Mouse (Mus musculus) A20 (cell line): ENCODE results near the gene Bag6.
"Not testable (repeated sequence)": the region's sequence is repeated elsewhere in the genome, so short reads cannot be mapped to it uniquely, and the experiment has no call there.

ENCODE experiments used
- DNase-seq: peaks from one replicate; pipeline ENCODE4 v3.0.0-alpha.2; 2011; ENCODE audit warnings: low read depth, low spot score

Gene Bag6

DNA sequence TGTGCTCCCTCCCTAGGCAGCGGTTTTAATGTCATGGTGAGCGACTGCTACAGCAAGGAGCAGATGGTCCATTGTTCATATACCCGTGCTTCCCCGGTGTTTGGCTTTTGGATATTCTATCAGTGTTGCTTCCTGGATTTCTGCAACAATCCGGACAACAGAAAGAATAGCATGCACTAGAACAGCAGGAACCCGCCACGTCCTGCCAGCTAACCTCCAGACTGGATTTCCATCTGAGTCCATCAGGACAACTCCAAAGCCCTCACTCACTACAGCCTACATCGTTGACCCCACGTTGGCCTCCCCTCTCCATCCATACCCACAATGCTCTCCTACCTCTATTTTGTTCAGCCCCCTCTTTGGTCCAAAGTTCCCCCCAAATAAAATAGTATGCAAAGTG is 23.2 kb upstream of the Bag6 start:
- DNase-seq: no peak

DNA sequence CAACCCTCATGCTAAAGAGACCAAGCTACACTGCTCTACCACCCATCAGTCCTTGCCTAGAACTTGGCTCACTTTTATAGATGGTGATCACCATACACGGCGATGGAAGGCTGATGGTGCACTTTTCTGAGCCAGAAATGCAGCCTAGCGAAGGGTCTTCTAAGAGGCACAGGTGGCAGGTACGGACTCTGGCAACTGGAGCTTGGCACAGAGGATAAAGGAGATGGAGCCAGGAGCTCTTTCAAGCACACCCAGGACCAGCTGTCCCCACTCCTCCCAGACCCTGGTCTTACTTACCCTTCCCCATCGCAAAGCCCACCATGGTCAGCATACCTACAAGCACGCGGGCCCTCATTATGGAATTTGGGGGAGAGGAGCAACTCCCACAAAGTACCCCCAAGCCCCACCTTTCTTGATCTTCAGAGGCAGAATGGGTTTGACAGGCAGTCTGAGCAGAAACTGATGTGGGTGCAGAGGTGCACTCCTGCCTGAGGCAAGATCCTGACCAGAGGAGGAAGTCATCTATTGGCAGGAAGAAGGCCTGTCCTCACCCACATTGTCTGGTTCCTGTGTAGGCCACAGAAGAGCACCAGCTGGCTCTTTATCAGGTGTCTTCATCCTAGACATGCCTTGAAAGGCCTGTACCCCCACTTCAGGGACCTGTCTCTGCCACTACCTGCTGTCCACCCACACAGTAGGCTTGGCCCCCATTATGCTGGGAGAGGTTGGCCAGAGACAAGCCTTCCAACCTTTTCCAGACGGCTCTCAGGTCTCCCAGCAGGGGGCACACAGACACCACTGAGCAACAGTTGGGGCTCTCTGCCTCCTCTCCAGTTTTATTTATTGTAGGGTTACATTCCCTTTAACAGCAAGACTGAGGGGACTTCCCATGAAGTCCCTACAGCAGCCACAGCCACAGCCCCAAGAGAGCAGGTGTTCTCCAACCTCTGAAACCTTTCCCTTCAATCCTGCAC is 19.6 kb upstream of the Bag6 start, which contains the start of gene Ly6g5b:
Ly6g5b (minus strand) TSS at position 383 of the 974 bp plus-strand sequence.
- DNase-seq: peak; percentile 40

DNA sequence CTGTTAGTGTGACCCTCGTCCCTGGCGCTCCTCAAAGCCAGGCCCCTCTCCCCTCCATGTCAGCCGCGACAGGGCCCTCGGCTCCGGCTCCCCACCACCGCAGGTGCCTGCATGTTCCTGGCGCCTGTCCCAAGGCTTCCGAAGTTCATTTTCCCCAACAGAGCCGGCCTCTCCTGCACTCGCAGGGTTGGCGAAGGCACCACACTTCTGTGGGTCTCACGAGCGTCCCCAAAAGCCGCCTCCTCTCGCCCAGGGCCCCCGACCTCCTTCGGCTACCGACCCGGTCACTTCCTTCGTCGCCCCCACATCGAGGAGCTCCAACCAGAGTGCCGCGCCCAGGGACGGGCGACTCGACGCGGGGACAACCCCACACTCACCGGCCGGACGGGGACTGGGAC is 14.2 kb upstream of the Bag6 start:
- DNase-seq: no peak

DNA sequence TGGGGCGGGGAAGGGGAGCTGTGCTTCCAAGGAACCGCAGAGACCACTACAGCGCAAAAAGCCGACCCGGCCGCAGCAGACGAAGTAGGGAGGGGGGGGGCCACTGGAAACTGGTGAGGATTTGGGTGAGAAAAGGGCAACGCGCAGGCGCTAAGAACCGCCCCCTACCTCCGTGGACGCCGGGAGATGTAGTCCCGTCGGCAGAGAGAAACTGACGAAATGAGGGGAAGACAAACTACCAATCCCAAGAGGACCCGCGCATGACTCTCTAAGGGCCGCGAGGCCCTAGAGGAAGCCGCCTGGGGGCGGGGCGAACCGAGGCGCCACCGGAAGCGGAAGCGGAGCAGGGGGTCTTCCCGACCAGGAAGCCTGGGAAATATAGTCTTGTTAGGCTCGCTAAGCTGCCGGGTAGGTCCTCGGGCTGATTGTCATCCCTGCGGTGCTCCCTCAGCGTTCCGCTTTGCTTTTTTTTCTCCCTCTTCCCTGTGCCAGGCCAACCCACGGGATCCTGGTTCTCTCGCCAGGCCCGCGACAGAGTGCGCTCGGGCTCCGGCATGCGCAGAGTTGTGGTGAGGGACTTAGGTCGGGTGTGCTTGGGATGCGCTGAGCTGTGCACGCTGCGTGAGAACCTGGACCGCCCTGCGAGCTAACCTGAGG is 13.7 kb upstream of the Bag6 start, which contains the start of gene Gpank1:
Gpank1 (plus strand) TSS at position 313 of the 657 bp plus-strand sequence.
- peak; percentile 99 for DNase-seq

DNA sequence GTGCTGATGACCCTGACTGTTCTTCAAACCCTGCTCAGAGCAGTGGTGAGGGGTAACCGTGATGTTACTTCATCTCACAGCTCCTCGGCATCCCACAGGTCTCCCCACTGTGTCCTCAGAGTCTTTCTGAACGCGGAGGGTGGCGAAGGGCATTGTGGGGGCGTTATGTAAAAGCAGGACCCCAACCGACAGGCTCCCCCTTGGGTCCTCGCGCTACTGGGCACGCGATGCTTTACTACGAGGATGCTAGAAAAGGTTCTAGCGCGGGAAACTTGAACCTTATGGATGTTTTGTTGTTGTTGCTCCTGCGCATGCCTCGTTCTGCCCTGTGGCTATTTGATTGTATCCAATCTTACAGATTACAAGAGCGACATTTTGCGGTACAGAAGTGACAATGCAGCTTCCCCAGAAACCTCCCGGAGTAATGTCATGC is 13.1 kb upstream of the Bag6 start, which contains the start of gene Csnk2b:
Csnk2b (minus strand) TSS at position 183 of the 433 bp plus-strand sequence.
- peak; percentile 83 for DNase-seq

DNA sequence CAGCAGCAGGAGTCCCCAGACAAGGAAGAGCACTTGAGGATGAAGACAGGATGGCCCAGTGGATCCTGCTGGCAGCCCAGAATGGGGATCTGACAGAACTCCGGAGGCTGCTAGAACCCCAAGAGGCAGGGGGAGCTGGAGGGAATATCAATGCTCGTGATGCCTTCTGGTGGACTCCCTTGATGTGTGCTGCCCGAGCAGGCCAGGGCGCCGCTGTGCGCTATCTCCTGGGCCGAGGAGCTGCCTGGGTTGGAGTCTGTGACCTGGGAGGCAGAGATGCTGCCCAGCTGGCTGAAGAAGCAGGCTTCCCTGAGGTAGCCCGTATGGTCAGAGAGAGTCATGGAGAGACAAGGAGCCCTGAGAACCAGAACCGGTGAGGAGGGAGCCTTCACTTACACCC is 11.7 kb upstream of the Bag6 start:
- not testable (repeated sequence) for DNase-seq

DNA sequence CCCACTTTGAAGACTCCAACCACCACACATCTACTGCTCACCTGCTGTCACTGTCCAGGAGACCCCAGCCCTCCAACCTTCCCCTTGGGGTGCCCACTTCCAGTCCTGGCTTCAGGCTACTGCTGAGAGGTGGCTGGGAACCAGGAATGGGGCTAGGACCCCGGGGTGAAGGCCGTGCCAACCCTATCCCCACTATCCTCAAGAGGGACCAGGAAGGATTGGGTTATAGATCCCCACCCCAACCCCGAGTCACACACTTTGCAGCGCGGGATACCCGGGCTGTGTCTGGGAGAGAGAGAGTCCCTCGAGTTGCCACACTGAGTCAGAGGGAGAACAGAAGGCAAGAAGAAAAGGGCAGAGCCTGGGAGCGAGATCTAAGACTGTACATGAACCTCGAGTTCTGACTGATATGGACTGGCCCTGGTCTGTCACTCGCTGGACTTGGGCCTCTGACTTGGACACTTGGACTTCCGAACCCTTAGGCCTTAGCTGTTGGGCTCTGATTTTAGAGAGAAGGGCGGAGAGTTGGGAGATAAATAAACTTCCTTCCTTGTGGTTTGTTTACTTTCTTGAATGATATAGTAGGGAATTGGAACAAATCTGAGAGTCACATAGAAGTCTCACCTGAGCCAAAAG is 10.6 kb upstream of the Bag6 start:
- not testable (repeated sequence) for DNase-seq

DNA sequence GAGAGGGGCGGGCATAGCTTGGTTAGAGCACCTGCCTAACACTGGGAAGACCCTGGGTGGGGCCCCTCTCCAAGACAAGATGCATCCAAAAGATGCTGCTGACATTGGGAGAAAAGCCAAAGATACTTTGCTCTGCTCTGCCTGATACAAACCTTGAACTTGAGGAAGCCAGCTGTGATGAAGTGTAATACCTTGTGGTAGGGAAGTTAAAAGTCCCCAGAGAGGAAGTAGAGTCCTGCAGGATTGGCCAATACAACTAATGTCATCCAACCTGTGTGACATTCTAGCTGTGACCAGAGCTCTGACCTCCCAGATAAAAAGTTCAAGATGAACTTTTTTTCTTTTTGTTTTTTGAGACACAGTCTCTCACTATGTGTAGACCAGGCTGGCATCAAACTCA is 9.9 kb upstream of the Bag6 start:
- peak; percentile 29 for DNase-seq

DNA sequence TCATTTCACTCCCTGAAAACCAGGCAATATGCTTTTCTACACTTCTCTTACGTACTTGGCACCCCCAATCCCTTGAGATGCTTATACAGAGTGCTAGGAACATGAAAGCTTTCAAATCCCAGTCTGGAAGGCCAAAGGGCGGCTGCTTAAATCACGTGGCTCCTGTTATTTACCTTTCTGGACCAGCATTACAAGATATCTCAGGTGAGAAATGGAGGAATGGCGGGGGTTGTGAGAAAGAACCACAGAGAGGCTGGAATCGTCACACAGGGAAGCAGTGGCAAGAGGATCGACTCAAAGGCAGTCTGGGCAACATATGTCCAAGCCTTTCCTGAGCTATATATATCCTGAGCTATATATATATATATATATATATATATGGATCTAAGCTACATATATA is 9.4 kb upstream of the Bag6 start:
- peak; percentile 27 for DNase-seq

DNA sequence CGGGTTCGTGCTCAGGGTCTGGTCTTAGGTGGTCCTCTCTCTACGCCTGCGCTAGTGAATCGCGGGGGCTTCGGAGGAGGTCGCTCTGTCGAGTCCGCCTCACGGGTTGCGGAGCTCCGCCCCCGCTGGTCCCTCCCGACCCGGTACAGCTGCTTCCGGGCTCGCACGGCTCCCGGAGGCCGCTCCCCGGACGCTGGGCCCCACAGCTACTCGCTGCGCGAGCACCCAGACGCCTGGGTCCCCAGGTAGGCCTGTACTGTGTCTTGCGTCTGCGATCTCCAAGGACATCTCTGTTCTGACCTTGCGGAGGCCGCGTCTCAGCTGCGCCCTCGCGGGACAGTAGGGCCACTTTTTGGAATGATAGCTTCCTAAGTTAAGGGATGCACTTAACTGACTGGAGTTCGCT is 8.8 kb upstream of the Bag6 start, which contains the start of gene D17H6S53E:
D17H6S53E (plus strand) TSS at position 168 of the 406 bp plus-strand sequence.
- peak; percentile 87 for DNase-seq

DNA sequence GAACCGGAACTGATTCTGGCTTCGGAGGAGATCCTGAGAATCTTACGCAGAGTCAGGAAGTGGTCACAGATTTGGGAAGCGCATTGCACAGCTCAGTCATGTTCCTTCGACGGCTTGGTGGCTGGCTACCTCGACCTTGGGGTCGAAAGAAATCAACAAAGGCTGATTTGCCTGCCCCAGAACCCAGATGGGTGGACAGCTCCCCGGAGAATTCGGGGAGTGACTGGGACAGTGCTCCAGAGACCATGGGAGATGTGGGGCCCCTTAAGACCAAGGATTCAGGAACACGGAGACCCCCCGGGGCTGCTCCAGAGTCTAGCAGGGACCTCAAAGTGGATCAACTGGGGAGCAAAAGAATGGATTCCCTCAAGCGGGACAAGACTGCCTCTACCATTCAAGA is 8.0 kb upstream of the Bag6 start:
- no peak for DNase-seq

DNA sequence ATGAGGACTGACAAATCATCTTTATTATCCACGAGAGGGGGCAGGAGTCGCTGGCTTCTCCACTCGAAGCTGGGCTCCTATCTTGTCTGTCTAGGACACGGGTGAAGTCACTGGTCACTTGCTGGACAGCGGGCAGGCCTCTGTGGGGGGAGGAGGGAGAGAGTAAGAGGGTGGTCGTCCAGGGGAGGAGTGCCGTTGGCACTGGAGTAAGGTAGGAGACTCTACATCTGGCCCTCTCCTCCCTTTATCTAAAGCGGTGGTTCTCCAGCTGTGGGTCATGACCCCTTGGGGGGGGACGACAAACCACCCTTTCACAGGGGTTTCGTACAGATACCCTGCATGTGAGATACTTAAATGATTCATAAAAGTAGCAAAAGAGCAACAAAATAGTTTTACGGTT is 6.0 kb upstream of the Bag6 start:
- no peak for DNase-seq

DNA sequence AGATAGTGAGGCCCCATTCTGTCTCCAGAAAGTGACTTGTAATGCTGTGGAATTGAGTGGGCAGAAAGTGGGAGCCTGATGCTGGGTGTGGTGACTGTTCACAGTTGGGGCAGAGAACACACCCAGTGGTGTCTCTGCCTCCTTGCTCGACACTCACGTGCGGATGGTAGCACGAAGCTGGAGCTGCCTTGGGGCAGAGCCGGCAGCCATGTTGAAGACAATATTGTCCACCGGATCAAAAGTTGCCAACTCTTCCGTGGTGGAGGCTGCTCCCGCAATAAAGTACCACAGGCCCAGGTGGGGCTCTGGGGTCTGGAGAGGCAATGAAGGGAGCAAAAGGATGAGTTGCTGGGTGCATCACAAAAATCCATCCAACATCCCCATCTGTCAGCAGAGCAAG is 3.9 kb upstream of the Bag6 start:
- DNase-seq: no peak

DNA sequence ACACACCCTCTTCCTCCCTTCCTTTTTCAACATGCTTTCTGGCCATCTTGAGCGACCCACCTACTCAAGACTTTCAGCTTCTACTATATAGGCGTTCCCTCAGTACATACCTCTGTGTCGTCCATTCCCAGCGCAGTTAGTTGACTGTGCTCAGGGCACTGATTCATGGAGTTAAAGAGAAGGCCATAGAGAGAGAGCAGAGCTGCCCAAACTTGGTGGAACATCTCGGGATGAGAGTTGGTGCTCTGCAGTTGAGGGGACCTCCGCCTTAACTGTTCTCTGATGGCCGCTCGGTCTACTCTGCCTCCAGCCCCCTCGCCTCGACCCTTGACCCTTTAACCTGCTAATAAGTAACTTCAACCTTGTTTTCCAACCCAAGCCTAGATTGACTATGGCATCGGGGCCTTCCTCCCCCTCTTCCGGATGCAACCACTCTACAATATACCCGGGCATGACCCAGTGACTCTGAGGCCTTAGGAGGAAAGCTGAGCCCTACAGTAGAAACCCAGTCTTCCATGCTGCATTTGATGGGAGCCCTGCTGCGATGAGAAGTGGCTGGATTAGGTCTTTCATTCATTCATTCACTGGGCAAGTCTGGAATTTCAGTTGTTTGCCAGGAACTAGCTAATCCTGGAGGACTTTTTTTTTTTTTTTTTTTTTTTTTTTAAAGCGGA is 3.3 kb upstream of the Bag6 start, which contains the start of gene Apom:
Apom (minus strand) TSS at position 551 of the 674 bp plus-strand sequence.
- DNase-seq: no peak

DNA sequence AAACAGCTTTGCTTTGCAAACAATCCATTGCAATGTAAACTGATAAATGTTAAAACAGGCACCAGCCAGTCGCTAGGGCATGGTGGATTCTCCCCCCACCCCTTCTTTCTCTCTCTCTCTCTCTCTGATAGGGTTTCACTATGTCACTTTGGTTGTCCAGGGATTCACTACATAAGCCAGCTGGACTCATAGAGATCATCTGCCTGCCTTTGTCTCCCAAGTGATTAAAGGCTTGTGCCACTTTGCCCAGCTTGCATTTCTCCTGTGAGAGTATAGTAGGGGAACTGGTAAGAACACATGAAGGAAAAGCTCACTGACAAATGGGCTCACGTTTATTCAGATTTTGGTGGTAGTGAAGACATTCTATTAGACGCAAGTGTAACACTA is 2.8 kb upstream of the Bag6 start:
- no peak for DNase-seq

DNA sequence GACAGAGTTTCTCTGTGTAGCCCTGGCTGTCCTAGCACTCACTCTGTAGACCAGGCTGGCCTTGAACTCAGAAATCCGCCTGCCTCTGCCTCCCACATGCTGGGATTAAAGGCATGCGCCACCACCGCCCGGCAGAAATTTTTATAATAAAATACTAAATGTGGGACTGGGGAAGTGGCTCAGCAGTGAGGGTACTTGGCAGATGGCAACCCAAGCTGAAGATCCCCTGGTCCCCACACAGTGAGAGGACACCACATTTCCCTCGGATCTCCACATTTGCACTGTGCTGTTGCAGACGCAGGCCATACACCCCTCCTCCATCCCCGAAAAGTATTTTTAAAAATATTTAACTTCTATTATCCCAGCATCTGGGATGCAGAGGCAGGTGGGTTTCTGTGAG is 1.5 kb upstream of the Bag6 start:
- DNase-seq: no peak

DNA sequence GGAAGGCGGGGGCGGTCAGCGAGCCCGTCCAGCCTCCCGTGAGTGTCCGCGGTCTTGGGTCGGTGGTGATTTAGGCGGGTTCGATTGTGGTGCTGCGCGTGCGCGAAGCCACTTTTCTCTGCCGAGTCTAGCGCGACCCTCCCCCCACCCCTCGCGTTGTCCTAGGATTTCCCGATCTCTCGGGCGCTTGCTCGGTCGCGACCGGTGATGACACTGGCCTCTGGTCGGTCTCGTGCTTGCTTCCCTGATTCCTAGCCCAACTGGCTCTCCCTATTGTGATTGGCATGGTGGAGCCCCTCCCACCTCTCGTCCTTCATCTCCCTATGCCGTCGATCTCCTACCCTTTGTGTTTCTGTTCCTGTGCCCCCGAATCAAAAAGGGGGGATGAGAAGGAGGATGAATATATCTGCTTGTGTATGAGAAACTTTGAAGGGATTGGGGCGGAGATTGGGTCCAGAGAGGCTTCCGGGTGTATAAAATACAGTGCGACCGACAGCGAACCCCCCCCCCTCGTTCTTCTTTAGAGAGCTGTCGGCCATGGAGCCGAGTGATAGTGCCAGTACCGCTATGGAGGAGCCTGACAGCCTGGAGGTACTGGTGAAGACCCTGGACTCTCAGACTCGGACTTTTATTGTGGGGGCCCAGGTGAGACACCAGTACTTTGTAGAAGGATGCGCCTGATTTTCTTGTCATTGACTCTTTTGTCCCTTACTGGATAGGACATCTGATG is 778 bp downstream of the Bag6 start:
- no peak for DNase-seq

DNA sequence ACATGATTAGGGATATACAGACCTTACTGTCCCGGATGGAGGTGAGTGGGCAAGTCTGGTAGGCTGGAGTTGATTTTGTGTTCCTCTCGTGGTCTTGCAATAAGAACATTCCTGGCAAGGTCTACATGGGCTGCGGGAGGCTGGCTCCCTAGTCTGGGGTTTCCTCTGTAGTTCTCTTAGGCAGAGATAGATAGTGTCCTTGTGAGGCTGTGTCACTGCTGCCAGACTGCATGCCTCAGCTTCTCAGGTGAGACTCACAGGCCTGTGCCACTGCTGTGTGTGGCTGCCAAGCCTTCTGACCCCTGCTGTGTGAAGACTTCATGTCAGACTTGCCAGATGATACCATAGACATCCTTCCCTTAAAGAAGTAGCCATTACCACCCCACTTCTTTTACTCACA is 4.3 kb downstream of the Bag6 start:
- no peak for DNase-seq

DNA sequence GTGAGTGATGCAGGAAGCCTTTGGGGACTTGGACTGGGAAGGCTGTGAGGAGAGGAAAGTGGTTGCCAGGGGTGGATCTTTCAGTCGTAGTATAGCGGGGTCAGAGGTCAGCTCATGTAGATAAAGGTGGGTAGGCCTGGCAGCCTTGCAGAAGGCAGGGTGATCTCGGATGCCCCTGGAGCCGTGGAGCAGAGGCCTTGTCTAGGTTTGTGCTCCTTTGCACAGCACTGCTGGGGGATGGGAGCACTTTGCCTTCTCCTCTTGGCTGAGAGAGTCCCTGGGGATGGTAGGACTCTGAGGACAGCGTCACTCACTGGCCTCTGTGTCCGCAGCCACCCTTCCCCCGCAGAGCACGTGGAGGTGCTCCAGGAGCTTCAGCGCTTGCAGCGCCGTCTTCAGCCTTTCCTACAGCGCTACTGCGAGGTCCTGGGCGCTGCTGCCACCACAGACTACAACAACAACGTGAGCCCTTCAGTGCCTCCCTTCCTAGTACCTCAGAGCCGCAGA is 5.6 kb downstream of the Bag6 start:
- DNase-seq: no peak

DNA sequence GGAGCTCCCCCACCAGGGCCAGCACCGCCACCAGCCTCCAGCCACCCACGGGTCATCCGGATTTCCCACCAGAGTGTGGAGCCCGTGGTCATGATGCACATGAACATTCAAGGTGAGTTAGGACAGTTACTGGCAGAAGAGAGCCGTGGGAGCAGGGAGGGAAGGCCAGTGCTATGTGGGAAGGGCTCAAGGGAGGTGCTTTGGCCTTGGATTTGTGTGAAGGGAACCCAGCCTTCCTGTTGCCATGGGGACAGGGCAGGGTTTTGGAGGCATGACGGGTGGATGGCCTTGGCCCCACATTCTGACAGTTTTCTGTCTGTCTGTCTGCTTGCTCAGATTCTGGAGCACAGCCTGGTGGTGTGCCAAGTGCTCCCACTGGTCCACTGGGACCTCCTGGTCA is 7.0 kb downstream of the Bag6 start:
- no peak for DNase-seq
